Mouse (Mus musculus) cerebellum, postnatal 14 days (tissue): ENCODE measurements around the gene Eef1akmt2.

Experiments used
- DNase-seq, 2 experiments: peaks; one replicate each; pipeline ENCODE4 v3.0.0; 2021; ENCODE audit warnings: mixed read lengths in 2 of 2

The Eef1akmt2 gene

DNA sequence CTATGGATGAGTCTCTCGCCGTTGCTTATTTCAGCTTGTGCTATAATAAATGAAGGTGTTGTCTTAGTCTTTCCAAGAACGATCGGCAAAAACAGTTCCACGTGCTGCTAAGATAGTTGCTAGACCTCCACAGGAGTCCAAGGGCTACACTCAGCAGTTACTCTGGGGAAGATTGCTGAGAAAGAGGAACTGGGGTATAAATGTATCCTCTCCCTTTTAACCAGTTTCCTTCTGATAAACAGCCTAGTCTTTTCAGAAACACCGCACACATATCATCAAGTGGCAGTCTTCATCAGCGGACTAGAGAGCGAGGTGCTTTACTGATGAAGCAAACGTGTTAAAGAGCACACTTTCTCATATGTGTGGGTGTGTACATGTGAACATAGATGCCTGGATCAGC lies 13.8 kb upstream of the Eef1akmt2 start:
- DNase-seq = no peak

DNA sequence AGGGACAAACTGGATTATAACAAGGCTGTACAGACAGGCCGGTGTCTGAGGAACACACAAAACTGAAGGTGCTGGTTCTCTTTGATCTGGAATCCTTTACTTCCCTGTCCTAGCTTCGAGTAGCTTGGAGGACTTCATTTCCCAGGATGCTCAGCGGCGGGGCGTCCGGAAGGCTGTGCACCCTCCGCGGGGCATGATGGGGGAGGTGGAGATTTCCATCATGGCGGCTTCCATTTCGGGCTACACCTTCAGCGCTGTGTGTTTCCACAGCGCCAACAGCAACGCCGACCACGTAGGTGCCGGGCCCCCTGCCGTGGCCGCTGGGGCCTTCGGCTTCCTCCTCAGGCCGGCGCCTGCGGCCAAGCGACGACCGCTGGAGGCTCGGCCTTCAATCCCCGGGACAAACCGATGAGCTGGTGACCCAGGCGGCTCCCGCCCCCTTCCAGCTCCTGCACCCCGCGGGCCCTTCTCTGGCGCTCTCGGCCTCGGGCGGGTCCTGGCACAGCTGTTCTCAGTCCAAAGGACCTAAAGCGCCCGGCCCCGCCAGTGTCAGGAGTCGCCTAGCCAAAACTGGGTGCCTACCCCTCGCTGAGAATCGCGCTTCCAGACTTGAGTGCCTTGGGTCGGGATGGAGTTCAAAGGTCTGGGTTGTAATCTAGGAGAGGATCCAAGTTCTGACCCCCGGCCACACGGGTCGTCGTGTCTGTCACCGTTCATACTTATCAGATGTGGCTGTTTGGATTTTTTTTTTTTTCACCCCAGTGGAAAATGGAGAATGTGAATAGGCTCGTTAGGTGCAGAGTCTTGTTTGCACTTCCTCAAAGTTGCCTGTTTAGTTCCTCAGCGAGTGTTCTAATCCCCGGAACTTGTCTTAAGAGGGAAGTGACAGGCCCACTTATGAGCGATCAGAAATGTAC lies 6.8 kb upstream of the Eef1akmt2 start, which contains the start of gene Abraxas2:
TSS of gene Abraxas2 (plus strand) at position 184 of the 917 bp plus-strand sequence.
- DNase-seq = peak; percentile 93

DNA sequence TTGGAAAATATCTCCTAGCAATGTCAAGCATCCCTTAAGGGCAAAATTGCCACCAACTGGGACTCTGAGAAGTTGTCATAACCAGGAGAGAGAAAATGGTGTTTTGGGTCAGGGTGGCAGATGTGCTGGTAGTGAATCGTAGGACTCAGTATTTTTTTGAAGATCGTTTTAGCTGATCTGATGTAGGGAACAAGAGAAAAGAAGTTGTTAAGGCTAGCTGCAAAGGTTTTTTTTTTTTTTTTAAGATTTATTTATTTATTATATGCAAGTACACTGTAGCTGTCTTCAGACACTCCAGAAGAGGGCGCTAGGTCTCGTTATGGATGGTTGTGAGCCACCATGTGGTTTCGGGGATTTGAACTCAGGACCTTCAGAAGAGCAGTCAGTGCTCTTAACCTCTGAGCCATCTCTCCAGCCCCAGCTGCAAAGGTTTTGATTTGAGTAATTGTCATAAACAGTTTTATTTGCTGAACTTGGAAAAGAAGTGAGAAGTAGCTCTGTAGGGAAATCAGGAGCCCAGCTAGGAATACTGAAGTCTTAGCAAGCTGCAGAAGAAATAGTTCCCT lies 5.7 kb upstream of the Eef1akmt2 start:
- peak in 1 of 2 experiments; percentile 30 for DNase-seq

DNA sequence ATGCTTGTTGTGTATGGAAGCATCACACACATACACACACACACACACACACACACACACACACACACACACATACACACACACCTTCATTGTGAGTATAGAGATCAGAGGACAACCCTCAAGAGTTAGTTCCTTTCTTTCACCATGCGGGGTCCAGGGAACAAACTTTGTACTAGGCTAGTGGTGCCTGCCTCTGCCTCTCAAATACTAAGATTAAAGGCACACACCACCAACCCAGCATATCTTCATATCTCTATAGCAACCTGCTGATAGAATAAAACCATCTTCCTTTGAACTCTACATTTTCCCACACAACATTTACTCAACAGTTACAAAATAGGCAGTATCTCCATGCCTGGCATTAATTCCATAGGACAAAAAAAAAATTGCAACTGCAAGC lies 3.6 kb upstream of the Eef1akmt2 start:
- no peak for DNase-seq

DNA sequence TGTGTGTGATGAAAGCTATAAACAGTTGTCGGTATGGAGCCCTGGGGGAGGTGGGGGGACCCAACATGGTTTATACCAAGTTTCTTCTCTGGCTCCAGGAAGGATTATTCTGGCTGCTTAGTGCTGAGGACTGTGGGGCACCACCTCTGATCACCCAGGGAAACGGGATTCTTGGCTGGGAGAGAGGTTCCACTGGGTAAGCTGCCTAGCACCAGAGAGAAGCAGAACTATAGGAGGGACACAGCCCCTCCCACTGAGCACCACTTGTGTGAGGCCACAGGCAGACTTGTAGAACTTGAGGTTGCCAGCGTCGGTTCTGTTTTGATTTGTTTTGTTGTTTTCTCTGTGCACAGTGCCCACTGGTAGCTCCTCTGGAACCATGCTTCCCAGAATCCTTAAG lies 1.5 kb upstream of the Eef1akmt2 start:
- DNase-seq = peak in 1 of 2 experiments; percentile 7

DNA sequence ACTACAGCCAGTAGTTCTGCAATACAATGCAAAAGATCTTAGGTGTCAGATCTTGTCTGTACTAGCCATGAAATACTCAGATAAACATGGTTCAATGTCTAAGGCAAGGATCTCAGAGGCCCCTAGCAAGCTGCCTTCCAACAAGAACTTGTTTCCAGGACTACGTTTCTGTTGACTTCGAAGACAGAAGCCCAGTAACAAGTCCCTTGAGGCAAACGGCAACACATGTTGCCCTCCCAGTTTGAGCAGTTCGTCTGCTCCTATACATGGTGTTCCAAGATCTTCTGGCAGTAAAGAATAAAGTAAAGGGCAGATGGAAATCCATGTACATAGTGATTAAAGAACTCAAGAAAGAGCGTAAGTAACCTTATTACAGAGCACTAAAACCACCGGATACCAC lies 888 bp upstream of the Eef1akmt2 start:
- no peak for DNase-seq

DNA sequence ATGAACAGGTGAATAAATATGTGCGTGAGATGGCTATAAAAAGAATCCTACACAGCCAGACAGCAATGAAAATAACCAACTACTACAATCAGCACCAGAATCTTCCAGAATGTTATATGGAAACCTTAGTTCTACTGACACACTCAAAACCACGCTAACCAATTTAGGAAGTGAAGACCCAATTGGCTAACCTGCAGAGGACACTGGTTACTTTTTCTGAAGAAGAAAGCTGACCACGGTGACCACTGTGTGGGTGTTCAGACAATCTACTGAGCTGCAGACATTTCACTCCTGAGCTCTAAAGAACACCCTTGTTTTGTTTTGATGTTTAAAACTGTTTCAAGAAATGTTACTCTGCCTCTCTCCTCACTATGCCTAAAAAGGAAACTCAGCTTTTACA lies 9.3 kb downstream of the Eef1akmt2 start:
- DNase-seq = no peak

DNA sequence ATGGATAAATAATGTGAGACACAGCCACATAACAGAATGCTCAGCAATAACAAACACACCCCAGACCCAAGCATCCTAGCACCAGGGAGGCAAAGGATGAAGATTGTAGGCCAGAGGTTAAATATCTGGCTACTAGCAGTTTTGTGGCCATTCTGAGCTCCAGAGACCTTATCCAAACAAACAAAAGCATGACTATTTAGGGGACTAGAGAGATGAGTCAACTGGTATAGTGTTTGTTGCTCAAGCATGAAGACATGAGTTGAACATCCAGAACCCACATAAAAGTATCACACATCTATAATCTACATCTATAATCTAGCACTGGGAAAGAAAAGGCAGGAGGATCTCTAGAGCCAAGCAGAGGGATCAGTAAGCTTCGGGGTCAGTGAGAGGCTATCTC lies 10.0 kb downstream of the Eef1akmt2 start:
- DNase-seq = no peak

DNA sequence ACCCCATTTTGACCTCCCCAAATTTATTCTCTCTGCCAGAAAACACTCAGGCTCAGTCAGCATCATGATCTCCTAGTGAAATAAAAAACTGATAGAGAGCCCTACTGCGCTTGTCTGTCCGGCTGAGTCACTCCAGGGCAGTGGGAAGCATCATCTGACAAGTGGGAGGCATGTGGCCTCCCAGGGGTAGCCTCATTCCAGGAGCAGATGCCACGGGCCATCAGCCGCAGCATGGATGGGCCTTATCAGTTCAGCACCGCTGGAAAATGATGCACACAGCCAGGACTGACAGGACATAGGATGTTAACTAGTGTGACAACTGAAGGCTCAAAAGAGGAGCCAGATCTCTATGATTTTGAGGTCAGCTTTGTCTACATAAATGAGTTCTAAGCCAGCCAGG lies 11.2 kb downstream of the Eef1akmt2 start:
- DNase-seq = no peak

DNA sequence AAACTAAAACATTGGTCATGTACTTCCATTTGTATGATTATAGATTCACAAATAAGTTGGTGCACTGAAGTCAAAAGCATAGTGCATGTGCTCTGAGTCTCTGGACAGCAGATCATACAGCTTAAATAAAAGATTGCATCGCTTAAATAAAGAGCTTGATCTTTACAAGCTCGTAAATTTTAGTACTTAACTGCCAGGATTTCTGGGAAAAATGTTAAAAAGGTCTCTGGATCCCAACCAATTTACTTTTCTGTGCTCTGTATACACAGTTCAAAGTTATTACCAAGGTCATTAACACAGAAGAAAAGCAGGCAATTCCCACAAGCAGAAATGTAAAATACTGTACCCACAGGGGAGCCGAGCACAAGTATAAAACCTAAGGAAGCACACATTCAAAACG lies 21.5 kb downstream of the Eef1akmt2 start:
- no peak for DNase-seq

DNA sequence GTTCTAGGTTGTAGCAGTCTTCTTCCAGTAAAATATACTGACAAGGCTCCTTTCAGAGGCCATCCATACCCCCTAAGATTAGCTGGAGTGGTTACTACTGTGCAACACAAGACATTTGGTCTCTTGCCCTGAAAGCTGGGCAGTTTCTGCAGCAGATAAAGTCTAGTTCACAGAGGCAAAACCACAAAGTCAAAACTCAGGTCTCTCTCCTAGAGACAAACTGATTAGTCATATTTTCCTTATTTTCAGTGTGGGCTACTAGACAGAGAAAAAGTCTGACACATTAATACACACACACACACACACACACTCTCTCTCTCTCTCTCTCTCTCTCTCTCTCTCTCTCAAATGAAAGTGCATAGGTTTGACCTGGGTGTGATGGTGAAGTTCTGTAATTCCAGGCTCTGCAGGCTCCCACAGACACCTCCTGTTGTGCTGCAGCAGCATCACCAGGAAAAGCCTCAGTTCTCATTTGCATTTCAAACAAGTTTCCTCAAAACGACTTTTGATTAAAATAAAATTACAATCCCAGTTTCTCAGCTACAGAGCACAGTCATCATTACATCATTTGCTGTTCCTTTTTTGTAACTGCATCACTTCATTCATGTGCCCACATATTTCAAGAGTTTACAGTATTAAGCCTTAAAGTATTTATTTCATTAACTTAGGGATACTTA lies 28.0 kb downstream of the Eef1akmt2 start:
- no peak for DNase-seq

DNA sequence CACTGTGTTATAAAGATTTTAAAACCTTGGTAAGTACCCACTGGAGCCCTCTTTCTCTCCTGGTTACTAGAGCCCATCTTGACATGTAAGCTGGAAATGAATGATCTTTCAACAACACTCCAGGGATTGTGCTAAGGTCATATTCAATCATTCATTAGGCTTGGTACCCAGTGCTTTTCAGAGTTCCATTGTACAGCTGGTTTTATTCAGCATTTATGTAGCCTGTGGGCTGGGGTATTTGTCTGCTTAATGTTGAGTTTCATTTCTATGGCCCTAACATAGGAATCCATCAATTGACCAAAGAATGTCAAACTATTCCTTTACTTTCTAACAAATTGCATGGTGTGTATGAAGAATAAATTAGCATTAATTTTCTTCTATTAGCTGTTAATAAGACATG lies 28.6 kb downstream of the Eef1akmt2 start:
- no peak for DNase-seq

DNA sequence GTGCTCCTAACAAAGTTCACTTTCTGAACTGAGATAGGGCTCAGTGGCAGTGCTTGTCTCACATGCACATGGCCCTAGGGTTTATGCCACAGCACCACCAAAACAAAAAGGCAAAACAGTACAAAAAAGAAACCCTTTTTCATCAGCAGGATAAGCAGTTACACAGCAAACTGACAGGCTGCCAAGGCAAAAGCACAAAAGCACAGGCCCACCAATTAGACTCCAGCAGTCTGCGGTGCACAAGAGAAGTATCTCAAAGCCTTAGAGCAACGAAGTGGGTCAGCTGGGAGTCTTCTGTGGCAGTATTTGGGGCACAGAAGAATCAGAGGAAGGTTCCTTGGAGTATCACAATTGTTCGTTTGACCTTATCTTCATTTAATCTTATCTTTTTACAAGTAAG lies 31.8 kb downstream of the Eef1akmt2 start:
- DNase-seq = no peak

DNA sequence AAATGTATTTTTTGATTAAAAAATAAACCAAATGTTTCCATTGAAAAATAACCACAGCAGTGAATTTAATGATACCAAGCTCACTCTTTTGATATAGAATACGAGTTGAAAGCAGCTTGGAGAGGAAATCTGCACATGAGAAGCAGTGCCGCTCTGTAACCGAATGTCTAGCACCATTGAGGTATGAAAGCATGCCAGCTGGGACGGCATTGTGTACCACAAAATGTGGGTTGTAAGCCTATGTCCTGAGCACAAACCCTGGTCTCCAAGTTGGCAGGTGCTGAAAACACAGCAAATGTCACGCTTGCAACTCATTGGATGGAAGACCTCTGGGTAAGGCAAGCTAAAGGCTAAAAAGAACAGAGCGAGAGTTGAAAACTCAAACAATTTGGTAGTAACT lies 35.4 kb downstream of the Eef1akmt2 start:
- no peak for DNase-seq

DNA sequence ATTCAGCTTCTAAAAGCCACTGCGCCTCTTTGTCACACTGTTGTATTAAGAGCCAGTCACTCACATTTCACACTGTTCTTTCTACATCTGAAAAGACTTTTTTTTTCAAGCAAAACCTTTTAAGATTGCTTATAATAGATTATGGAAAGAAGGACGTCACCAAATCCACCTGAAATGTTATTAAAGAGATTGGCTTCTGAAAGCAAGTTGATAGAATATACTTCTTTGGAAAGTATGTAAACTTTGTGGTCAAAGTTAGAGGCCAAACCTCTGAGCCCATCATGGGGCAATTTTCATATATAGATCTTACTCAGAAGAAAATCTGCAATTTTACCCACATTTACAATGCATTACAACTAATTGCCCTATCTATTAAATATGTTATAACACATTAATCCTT lies 35.9 kb downstream of the Eef1akmt2 start:
- DNase-seq = no peak

DNA sequence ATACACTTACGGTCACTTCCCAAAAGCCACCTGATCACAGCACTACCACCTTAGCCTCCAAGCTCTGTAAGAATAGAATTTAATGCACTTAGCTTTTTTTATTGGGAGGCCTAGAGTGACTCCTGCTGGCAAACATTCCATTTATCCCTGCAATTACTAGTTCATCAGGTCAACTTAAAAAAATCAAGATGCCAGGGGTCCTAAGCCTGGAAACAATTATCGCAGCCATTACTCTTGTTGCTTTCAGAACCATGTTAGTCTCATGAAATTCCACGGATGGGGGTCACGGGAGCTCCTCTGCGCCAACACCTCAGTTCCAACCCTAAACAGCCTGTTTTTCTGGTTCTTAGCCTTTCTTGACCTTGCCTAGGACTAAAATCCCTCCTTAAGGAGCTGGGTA lies 37.4 kb downstream of the Eef1akmt2 start:
- no peak for DNase-seq

DNA sequence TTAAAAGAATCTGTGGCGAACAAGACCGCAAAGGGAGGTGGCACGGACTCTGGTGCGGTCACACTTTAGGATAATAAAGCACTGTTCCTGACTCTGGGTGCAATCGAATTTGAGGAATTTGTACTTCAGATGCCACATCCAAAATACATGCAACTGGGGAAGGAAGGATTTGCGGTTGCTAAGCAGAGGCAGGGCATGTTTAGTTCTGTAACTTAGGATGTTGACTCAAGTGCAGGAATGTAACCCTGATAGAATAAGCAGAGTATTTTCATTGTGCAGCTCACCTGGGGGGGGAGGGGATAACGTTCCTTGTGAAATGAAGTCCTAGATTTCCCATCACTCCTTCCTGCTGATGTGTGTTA lies 38.4 kb downstream of the Eef1akmt2 start:
- no peak for DNase-seq

DNA sequence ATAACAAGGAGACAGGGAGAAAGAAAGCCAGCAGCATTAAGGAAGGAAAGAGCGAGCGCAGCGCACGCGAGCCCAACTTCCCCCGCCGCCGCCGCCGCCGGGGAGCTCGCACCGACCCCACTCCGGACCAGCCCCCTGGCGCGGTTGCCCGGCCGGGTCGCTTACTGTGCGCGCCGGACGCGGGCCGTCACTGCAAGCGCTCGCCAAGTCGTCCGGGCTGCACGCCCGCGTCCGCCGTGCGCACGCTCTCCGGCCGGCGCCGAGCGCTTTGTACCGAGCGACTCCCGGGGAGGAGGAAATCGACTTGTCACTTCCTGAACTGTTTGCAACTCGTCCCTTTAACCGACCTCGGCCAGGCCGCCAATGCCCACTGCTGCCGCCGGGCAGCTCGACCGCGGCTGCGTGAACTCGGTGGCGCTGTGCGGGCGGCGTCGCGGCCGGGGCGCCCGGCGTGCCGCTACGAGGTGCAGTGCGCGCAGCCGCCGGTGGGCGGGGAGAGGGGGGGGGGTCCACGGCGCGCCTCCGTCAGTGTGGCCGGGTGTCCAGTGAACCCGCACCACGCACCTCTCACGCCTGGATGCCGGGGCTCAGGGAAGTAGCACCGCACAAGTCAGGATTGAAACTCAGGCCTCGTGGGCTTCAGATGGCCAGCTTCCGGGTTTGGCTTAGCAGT lies 38.9 kb downstream of the Eef1akmt2 start, which contains the start of gene Fam53b:
TSS of gene Fam53b (minus strand) at position 471 of the 673 bp plus-strand sequence.
- peak; percentile 83 to 88 for DNase-seq

DNA sequence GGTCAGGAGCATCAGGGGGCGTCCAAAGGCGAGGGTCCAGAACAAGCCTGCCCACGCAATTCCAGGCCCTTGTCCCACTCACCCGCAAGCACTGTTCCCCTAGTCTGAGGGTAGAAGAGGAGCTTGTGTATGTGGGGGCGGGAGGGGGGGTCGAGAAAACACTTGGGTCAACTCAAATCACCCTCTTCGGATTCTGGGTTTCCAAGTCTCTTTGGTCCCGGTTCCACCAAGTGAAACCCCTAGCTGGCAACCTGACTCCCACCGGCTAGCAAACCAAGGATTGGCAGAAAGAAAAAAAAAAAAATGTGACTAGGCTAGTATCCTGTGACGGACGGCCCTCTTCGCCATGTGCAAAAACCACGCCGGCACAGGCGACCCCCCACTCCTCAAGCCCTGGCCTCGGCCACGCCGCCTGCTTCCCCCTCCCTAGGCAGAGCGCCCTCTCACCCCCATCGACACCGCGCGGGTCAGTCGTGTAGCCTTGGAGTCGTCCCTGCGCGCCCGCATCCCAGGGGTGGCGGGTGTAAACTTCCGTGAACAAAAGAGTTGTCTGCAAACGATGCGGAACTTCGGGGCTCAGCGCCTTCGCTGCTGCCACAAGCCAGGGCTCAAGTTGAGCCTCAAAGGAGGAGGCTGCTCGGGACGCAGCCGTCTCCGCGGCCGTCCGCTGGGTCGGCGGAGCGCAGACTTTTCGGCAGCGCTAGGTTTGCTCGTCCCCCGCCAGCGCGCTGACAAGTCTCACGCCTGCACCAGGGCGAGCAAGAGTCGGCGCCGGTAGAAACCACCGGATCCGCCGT lies 39.7 kb downstream of the Eef1akmt2 start:
- peak; percentile 68 to 70 for DNase-seq

DNA sequence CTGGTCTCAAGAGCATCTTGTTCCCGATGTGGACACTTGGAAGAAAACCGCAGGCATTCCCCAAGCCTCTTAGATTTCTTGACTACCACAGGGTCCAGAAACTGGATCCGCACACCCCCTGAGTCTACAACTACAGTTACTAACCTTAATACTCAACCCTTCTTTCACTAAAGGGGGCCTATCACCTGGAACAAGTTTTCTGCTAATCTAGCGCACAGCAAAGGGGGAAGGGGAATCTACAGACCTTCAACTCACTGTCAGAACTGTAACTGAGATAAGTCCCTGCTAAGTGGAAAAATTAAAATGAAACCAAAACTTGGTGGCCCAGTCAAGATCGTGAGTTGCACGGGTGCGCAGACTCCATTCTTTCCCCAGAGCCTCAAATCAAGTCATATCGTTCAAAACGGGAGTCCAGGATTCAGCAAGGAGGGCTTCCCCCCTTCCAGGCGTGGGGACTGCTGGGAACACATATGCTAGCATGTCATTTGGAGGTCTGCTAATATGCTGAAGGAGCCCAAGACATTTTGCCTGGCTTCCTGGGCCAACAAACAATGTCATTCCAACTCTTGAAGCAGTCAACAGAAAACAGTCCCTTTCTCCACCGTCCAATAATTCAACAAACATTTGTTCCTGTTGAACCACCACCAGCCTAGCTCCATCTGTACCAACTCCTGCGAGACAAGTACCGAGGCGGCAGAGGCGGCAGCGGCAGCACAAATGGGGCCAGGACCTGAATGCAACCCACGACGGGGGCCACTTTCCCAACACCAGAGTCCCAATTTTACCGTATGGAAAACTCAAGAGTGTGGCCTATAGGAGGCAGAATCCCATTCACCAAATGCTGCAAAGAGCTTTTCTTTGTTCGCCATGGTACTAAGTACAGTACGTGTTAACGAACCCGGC lies 40.5 kb downstream of the Eef1akmt2 start:
- peak; percentile 64 to 69 for DNase-seq

DNA sequence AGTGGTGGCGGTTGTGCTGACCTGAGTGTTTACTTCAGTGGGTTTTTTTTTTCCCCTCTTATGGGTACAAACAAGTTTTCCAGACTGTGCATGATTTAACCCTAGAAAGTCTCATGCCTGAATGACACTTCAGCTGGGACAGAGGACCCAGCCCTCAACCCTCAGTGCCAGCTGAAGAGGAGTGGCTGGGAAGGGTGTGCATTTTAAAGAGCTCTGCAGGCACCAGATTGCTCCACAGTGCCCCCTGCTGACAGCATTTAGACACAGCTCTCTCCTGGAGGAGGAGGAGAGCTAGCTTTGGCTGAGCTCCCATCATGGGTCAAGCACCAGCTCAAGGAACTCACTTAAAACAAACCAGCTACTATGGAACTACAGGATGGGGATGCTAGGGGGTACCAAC lies 41.6 kb downstream of the Eef1akmt2 start:
- peak; percentile 96 to 97 for DNase-seq
